Mouse (Mus musculus) gastrocnemius, adult 18-20 months (tissue): ENCODE results near the gene D10Wsu102e. TPM values are rescaled to one million over a fixed set of nuclear protein-coding genes. Genes with fewer than 3 reads are reported as not detected.
"Not testable (repeated sequence)": the region's sequence is repeated elsewhere in the genome, so short reads cannot be mapped to it uniquely, and the experiment has no call there.

Experiments used
- DNase-seq: peaks from one replicate; pipeline ENCODE4 v3.0.0; 2021; ENCODE audit warnings: low spot score
- total RNA-seq, 2 experiments: library from RNA; stranded (reverse); gene quantifications; 2 replicates each; pipeline ENCODE4 v1.2.3; 2021

The D10Wsu102e gene
- total RNA-seq, 2 experiments from 2014 or later: 0.45 to 0.53 TPM

GRCm38 (mm10) chr10:83384456-83385215 lies 24.6 kb downstream of the D10Wsu102e start:
- no peak for DNase-seq

GRCm38 (mm10) chr10:83385330-83385910 lies 25.4 kb downstream of the D10Wsu102e start:
- no peak for DNase-seq

- no peak for DNase-seq
Measured at GRCm38 (mm10) chr10:83397336-83397735, 37.3 kb downstream of the D10Wsu102e start.

- DNase-seq: not testable (repeated sequence)
Measured at GRCm38 (mm10) chr10:83400896-83401295, 40.9 kb downstream of the D10Wsu102e start.

GRCm38 (mm10) chr10:83405031-83405430 lies 45.0 kb downstream of the D10Wsu102e start:
- DNase-seq: no peak

GRCm38 (mm10) chr10:83405711-83406110 lies 45.7 kb downstream of the D10Wsu102e start:
- DNase-seq: no peak

- DNase-seq: no peak
Measured at GRCm38 (mm10) chr10:83407141-83407540, 47.1 kb downstream of the D10Wsu102e start.

GRCm38 (mm10) chr10:83418466-83418865 lies 58.4 kb downstream of the D10Wsu102e start:
- not testable (repeated sequence) for DNase-seq

- no peak for DNase-seq
Measured at GRCm38 (mm10) chr10:83448582-83448981, 88.6 kb downstream of the D10Wsu102e start.

- DNase-seq: no peak
Measured at GRCm38 (mm10) chr10:83457531-83457930, 97.5 kb downstream of the D10Wsu102e start.

GRCm38 (mm10) chr10:83475226-83475625 lies 115.2 kb downstream of the D10Wsu102e start:
- no peak for DNase-seq

- no peak for DNase-seq
Measured at GRCm38 (mm10) chr10:83477286-83477685, 117.3 kb downstream of the D10Wsu102e start.

GRCm38 (mm10) chr10:83490506-83490905 lies 130.5 kb downstream of the D10Wsu102e start:
- DNase-seq: no peak

GRCm38 (mm10) chr10:83497321-83497720 lies 137.3 kb downstream of the D10Wsu102e start:
- DNase-seq: no peak

- no peak for DNase-seq
Measured at GRCm38 (mm10) chr10:83508962-83509660, 149.1 kb downstream of the D10Wsu102e start.

- DNase-seq: no peak
Measured at GRCm38 (mm10) chr10:83511304-83511703, 151.3 kb downstream of the D10Wsu102e start.

- DNase-seq: no peak
Measured at GRCm38 (mm10) chr10:83513736-83514135, 153.7 kb downstream of the D10Wsu102e start.

- no peak for DNase-seq
Measured at GRCm38 (mm10) chr10:83520990-83521389, 161.0 kb downstream of the D10Wsu102e start.

GRCm38 (mm10) chr10:83524238-83524637 lies 164.2 kb downstream of the D10Wsu102e start:
- not testable (repeated sequence) for DNase-seq

GRCm38 (mm10) chr10:83530384-83530967 lies 170.5 kb downstream of the D10Wsu102e start:
- DNase-seq: no peak

GRCm38 (mm10) chr10:83533258-83533909 lies 173.4 kb downstream of the D10Wsu102e start:
- DNase-seq: peak; percentile 78
